9 mouse cellular contexts compared by ENCODE assay signal in genomic region chr9:62784233-62784632, GRCm38 (mm10). TPM values are rescaled to one million over a fixed set of nuclear protein-coding genes. Genes with fewer than 3 reads are reported as not detected.
DNase-seq lines count a peak whose midpoint lies in the region; ATAC-seq and TF ChIP-seq lines count a peak whose summit lies in the region.
"Had no signal": no experiment of that assay in that cellular context is flagged by ENCODE, and none has a peak within 500 bp of the region (broad histone marks: within the 10 kb centered on the region; RNA-seq: fewer than 3 reads in every experiment).

No protein-coding gene starts in this region.

- no peak; the same call in 1 of the 2 replicates for TF ChIP-seq RAD21 in CH12.LX (IDR thresholded peaks at IDR 0.05; ENCODE audit: low read depth, low read length)

- dilution Hi-C loops in CH12.LX (cut with MboI; ENCODE audit: extremely low pct_ligation_motif_present, extremely low pct_unique_long_range_greater_than_20kb, low sequenced_read_pairs), result no loop called here

- H3K27ac ChIP-seq in kidney, postnatal 0 days, result no peak overlapping the region
- H3K27ac ChIP-seq in kidney, embryonic 15.5 days, result no peak overlapping the region
- H3K27ac ChIP-seq in CH12.LX (ENCODE audit: insufficient read depth, low read depth) (no peak overlapping the region), ES-E14 (ENCODE audit: insufficient read depth, low read depth, low read length, poor library complexity, severe bottlenecking) (no peak overlapping the region)
- H3K27ac ChIP-seq in midbrain, embryonic 13.5 days, result peak overlapping the region; percentile 71
- H3K27ac ChIP-seq: heart, adult 2 months had no signal

- ATAC-seq in kidney, postnatal 0 days (replicated peaks; ENCODE audit: low FRiP score, low read depth), result no peak
- ATAC-seq in kidney, embryonic 15.5 days (replicated peaks; ENCODE audit: low FRiP score), result no peak
- no peak for ATAC-seq in midbrain, embryonic 13.5 days

- no peaks in the 10 kb centered on the region for H3K36me3 ChIP-seq in kidney, postnatal 0 days (ENCODE audit: insufficient read depth, low read length)
- no peaks in the 10 kb centered on the region for H3K36me3 ChIP-seq in kidney, embryonic 15.5 days
- peaks cover 0 to 10% of the 10 kb centered on the region in 2 experiments for H3K36me3 ChIP-seq in CH12.LX (replicated peaks in 1 of 2; ENCODE audit: control insufficient read depth in 1 of 2, insufficient read depth in 1 of 2, low read length in 1 of 2)
- H3K36me3 ChIP-seq in ES-E14 (ENCODE audit: control insufficient read depth, insufficient read depth, low read length, poor library complexity, severe bottlenecking), result peaks cover 3% of the 10 kb centered on the region; the same call in 1 of the 2 replicates
- no peaks in the 10 kb centered on the region for H3K36me3 ChIP-seq in midbrain, embryonic 13.5 days

- no peaks in the 10 kb centered on the region for H3K79me2 ChIP-seq in CH12.LX (replicated peaks; ENCODE audit: control insufficient read depth, extremely low read depth, insufficient read depth, poor library complexity, severe bottlenecking)

- H3K9me3 ChIP-seq in kidney, postnatal 0 days (replicated peaks; ENCODE audit: low read length), result no peaks in the 10 kb centered on the region
- no peaks in the 10 kb centered on the region for H3K9me3 ChIP-seq in kidney, embryonic 15.5 days (replicated peaks)
- no peaks in the 10 kb centered on the region for H3K9me3 ChIP-seq in CH12.LX (replicated peaks; ENCODE audit: low read length)
- H3K9me3 ChIP-seq in ES-E14 (ENCODE audit: control insufficient read depth, insufficient read depth, low read depth, low read length), result no peaks in the 10 kb centered on the region
- H3K9me3 ChIP-seq in midbrain, embryonic 13.5 days, result no peaks in the 10 kb centered on the region

- H3K9ac ChIP-seq in kidney, postnatal 0 days (ENCODE audit: low read depth, low read length), result no peak overlapping the region
- H3K9ac ChIP-seq in kidney, embryonic 15.5 days, result no peak overlapping the region
- H3K9ac ChIP-seq in CH12.LX (ENCODE audit: insufficient read depth, low read depth), result no peak overlapping the region
- no peak overlapping the region for H3K9ac ChIP-seq in ES-E14 (ENCODE audit: insufficient read depth, low read depth, low read length, poor library complexity, severe bottlenecking)
- H3K9ac ChIP-seq in midbrain, embryonic 13.5 days (replicated peaks), result no peak overlapping the region

- peak; percentile 27; the same call in 1 of the 2 replicates for TF ChIP-seq CTCF in kidney, postnatal 0 days (IDR thresholded peaks at IDR 0.05; ENCODE audit: low read depth)
- peak in 1 of 2 experiments; percentile 41; a peak in 2 of 4 replicates for TF ChIP-seq CTCF in CH12.LX (conservative IDR thresholded peaks at IDR 0.05 in 1 of 2, IDR thresholded peaks at IDR 0.05 in 1 of 2; ENCODE audit: low read depth in 2 of 2, low read length in 2 of 2)

- peaks cover 15% of the 10 kb centered on the region for H3K4me1 ChIP-seq in kidney, postnatal 0 days (replicated peaks; ENCODE audit: insufficient read depth, low read length)
- peaks cover 26% of the 10 kb centered on the region for H3K4me1 ChIP-seq in kidney, embryonic 15.5 days
- H3K4me1 ChIP-seq in CH12.LX (ENCODE audit: control insufficient read depth in 1 of 2, insufficient read depth in 2 of 2) (no peaks in the 10 kb centered on the region), ES-E14 (ENCODE audit: control insufficient read depth in 2 of 2, insufficient read depth in 2 of 2, low read length in 2 of 2, poor library complexity in 1 of 2) (peaks cover 0 to 3% of the 10 kb centered on the region in 2 experiments; a peak in 1 of 4 replicates)
- peaks cover 26% of the 10 kb centered on the region for H3K4me1 ChIP-seq in midbrain, embryonic 13.5 days (replicated peaks)

- TF ChIP-seq POLR2A in CH12.LX (IDR thresholded peaks at IDR 0.05; ENCODE audit: low read depth, low read length), result no peak

- H3K4me3 ChIP-seq in kidney, postnatal 0 days (replicated peaks; ENCODE audit: low read depth, low read length), result no peak overlapping the region
- H3K4me3 ChIP-seq in kidney, embryonic 15.5 days (replicated peaks), result no peak overlapping the region
- H3K4me3 ChIP-seq in CH12.LX (replicated peaks in 1 of 3; ENCODE audit: low read depth in 2 of 3, low read length in 2 of 3, poor library complexity in 1 of 3), result no peak overlapping the region
- H3K4me3 ChIP-seq in ES-E14 (ENCODE audit: insufficient read depth in 1 of 2, low read depth in 1 of 2, low read length in 2 of 2, poor library complexity in 1 of 2, severe bottlenecking in 1 of 2), result no peak overlapping the region
- no peak overlapping the region for H3K4me3 ChIP-seq in midbrain, embryonic 13.5 days (replicated peaks)
- H3K4me3 ChIP-seq: heart, adult 2 months had no signal

- DNase-seq in kidney, postnatal 0 days (ENCODE audit: low spot score), result no peak
- DNase-seq in CH12.LX (ENCODE audit: extremely low read depth) (no peak), ES-E14 (ENCODE audit: low read depth, low spot score) (no peak)
- no peak for DNase-seq in right cerebral cortex, postnatal 4 days
- no peak for DNase-seq in right cerebral cortex, postnatal 25 days
- DNase-seq: cerebellum, adult 2 months; heart, adult 2 months had no signal

- no peak overlapping the region for H3K4me2 ChIP-seq in kidney, postnatal 0 days (ENCODE audit: low read length)
- no peak overlapping the region for H3K4me2 ChIP-seq in kidney, embryonic 15.5 days
- H3K4me2 ChIP-seq in CH12.LX (ENCODE audit: insufficient read depth, low read depth, poor library complexity, severe bottlenecking), result no peak overlapping the region
- H3K4me2 ChIP-seq in midbrain, embryonic 13.5 days (replicated peaks), result no peak overlapping the region

- in situ Hi-C loops in CH12.LX (cut with MboI; ENCODE audit: low pct_ligation_motif_present, low pct_unique_long_range_greater_than_20kb, low sequenced_read_pairs), result no loop called here
- in situ Hi-C loops in ES-E14 (cut with MboI; ENCODE audit: low sequenced_read_pairs in 2 of 2, unreplicated experiment in 2 of 2), result no loop called here

- WGBS in kidney, postnatal 0 days, result 87% methylated on average over 2 of the region's 2 CpGs
- WGBS in kidney, embryonic 15.5 days, result 88% methylated on average over 2 of the region's 2 CpGs
- WGBS in midbrain, embryonic 13.5 days, result 85% methylated on average over 2 of the region's 2 CpGs

- TF ChIP-seq EP300 in CH12.LX (IDR thresholded peaks at IDR 0.05; ENCODE audit: low read length), result no peak

- H3K27me3 ChIP-seq in kidney, postnatal 0 days (ENCODE audit: insufficient read depth, low read length), result no peaks in the 10 kb centered on the region
- no peaks in the 10 kb centered on the region for H3K27me3 ChIP-seq in kidney, embryonic 15.5 days
- H3K27me3 ChIP-seq in CH12.LX (replicated peaks), result no peaks in the 10 kb centered on the region
- no peaks in the 10 kb centered on the region for H3K27me3 ChIP-seq in midbrain, embryonic 13.5 days

TF ChIP-seq in CH12.LX, 34 proteins besides CTCF, POLR2A, EP300 and RAD21:
- peak; percentile 29 for TF ChIP-seq SMC3 (IDR thresholded peaks at IDR 0.05; ENCODE audit: low read depth, low read length)
- TF ChIP-seq MAFK (IDR thresholded peaks at IDR 0.05; ENCODE audit: insufficient replicate concordance, low read length), result no peak

TF ChIP-seq in ES-E14, 5 proteins besides CTCF, POLR2A, EP300 and RAD21:
- TF ChIP-seq MAFK (IDR thresholded peaks at IDR 0.05; ENCODE audit: insufficient read depth, low read depth, low read length) (no peak), ZNF384 (IDR thresholded peaks at IDR 0.05; ENCODE audit: low read depth, low read length) (peak; percentile 87)

RNA-seq across cellular contexts. Expression of gene Fem1b, which starts 27.5 kb away (rescaled TPM):
- 15.1 and 15.4 TPM in 2 replicates for polyA plus RNA-seq in kidney, postnatal 0 days (2015; fragmentation: Nextera tagmentation; extraction: Ambion mirVana)
- polyA plus RNA-seq in kidney, embryonic 15.5 days (2015; fragmentation: Nextera tagmentation; extraction: Ambion mirVana), result 22.7 and 23.2 TPM in 2 replicates
- 34.6 and 35.6 TPM in 2 replicates for total RNA-seq in CH12.LX (2012; rRNA removed)
- 30.0 and 30.1 TPM in 2 replicates for total RNA-seq in CH12.LX (2014; rRNA removed)
- 26.6 and 26.8 TPM in 2 replicates for polyA plus RNA-seq in CH12.LX (2012; ENCODE audit: insufficient read length, low read depth)
- total RNA-seq in ES-E14 (2012; rRNA removed), result 73.0 and 94.4 TPM in 2 replicates
- 56.2 and 58.1 TPM in 2 replicates for polyA plus RNA-seq in midbrain, embryonic 13.5 days (2015; fragmentation: Nextera tagmentation; extraction: Ambion mirVana)

RNA-seq across cellular contexts. Expression of gene Cln6, which starts 54.4 kb away (rescaled TPM):
- 26.8 and 26.9 TPM in 2 replicates for polyA plus RNA-seq in kidney, postnatal 0 days (2015; fragmentation: Nextera tagmentation; extraction: Ambion mirVana)
- polyA plus RNA-seq in kidney, embryonic 15.5 days (2015; fragmentation: Nextera tagmentation; extraction: Ambion mirVana), result 23.2 and 27.1 TPM in 2 replicates
- total RNA-seq in CH12.LX (2012; rRNA removed), result 22.6 and 25.3 TPM in 2 replicates
- 16.2 and 17.8 TPM in 2 replicates for total RNA-seq in CH12.LX (2014; rRNA removed)
- polyA plus RNA-seq in CH12.LX (2012; ENCODE audit: insufficient read length, low read depth), result 29.4 and 35.1 TPM in 2 replicates
- 19.4 and 33.7 TPM in 2 replicates for total RNA-seq in ES-E14 (2012; rRNA removed)
- 4.6 and 5.7 TPM in 2 replicates for polyA plus RNA-seq in midbrain, embryonic 13.5 days (2015; fragmentation: Nextera tagmentation; extraction: Ambion mirVana)
